Mouse (Mus musculus) spleen, adult 2 months (tissue): ENCODE results near the gene Pigo.

Experiments used
- CTCF ChIP-seq: fragments of 200-500 bp; IDR thresholded peaks from 2 replicates; pipeline ENCODE4 v1.5.1; 2011; ENCODE audit warnings: mild to moderate bottlenecking, inconsistent platforms; ENCODE audit not compliant: insufficient read depth, insufficient read length, insufficient replicate concordance; ENCODE audit errors: extremely low read depth
- POLR2A ChIP-seq: fragments of 200-500 bp; IDR thresholded peaks from 2 replicates; pipeline ENCODE4 v1.6.1; 2011; ENCODE audit warnings: low read depth, low read length, inconsistent platforms

DNA sequence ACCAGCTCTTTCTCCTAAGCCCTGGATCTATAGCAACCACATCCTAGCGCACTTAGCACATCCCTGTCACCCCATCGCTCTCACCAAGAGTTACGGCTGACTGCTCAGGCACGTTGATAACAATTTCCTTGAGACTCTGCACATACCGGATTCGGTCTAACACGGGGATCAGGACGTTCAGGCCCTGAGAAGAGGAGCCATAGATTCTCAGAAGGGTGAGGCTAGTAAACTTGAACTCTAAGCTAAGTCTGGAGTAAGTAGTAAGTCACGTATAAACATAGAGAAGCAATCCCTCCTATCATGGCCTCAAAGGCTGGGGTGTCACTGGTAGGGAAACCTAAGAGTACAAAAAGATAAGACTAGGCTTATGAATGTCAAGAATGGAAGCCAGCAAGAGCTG is 4.7 kb upstream of the Pigo start:
- no peak for TF ChIP-seq CTCF
- no peak for TF ChIP-seq POLR2A
